Mouse (Mus musculus): ENCODE results near the gene Sync. TPM values are rescaled to one million over a fixed set of nuclear protein-coding genes. Genes with fewer than 3 reads are reported as not detected.

Gene Sync
- polyA plus RNA-seq (2012; rRNA removed; ENCODE audit: low replicate concordance), result 0.90 and 3.5 TPM in 2 replicates

DNA sequence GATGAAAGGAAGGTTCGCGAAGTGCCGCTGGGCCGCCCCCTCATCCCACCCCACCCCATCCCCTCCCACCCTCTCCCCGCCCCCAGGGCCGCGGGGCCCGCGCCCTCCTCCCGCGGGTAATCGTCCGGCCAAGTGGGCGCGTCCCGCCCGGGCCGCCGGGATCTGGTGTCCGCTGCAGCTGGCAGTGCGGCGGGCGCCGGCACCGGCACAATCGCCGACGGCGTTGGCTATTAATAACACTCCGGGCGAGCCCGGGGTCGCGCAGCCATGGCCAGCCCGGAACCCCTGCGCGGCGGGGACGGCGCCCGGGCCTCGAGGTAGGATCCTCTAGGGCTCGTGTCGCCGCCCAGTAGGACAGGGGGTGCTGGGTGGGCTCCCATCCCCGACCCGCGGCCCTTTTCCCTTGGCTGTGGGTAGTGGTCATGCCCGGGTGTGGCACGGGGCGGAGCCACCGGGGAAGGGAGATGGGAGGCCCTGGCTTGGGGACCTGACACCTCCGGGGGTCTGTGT lies at the start of gene Sync:
Gene Sync (plus strand): TSS at position 146 of the 510 bp plus-strand sequence.

DNA sequence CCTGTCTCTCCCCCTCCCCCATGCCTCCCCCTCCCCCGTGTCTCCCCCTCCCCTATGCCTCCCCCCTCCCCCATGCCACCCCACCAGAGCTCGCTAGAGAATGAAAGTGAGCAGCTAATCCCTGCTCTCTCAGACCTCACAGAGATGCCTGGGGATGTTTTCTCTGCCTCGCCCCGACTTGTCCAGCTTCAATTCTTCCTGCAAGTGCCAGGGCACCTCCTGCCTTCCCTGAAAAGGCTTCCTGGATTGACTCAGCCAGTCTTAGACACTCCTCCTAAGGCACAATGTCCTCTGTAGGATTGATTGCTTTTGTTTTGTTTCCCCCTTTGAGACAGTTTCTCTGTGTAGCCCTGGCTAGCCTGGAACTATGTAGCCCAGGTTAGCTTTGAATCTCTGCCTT lies 26.2 kb upstream of the Sync start, which contains the start of gene C77080:
Gene C77080 (minus strand): TSS at position 209 of the 400 bp plus-strand sequence.

DNA sequence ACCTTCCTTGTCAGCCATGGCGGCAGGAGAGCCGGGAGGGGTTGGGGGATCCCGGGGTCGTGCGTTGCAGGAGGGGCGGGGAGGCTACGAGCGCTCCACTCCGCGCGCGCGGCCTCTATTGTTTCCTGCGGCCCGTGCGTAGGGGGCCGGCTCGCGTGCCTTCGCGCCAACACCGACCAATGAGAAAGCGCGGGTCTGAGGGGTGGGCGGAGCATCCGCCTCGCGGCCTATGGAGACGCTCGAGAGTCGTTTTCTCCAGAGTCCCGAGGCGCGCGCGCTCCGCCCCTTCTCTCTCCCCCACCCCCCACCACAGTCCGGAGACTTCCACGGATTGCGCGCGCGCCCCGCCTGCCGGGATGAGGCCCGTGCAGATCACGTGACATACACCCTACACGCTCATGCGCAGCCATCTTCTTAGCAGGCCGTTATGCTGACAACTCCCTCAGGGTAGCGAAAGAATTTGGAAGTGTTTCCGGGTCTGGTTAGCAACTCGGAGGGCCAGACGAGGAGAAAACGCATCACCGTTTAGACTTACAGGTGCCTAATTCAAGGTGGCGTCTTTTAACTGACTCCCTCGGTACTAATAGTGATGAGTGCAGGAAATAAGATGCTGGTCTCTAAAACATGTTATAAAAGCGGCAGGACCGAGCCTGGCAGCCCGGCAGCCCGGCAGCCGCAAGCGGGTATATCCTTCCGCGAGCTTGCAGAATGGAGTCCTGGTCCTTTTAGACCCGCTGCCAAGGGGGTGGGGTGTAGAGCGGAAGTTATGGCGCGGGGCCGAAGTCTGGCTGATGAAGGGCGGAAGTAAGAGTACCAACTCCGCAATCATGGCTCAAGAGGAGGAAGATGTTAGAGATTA lies 48.0 kb downstream of the Sync start, which contains the start of the genes Rbbp4 and Zbtb8os:
Gene Rbbp4 (minus strand): TSS at position 155 of the 859 bp plus-strand sequence.
Gene Zbtb8os (plus strand): TSS at position 480 of the 859 bp plus-strand sequence.

Other genes with a start within 250 kb of the Sync start
- gene Rnf19b, start 229.3 kb upstream of the Sync start, polyA plus RNA-seq (2012; rRNA removed; ENCODE audit: low replicate concordance), result 45.6 and 141 TPM in 2 replicates
- gene Tmem54, start 182.1 kb upstream of the Sync start, polyA plus RNA-seq (2012; rRNA removed; ENCODE audit: low replicate concordance), result 13.9 and 16.2 TPM in 2 replicates
- 3.0 and 3.8 TPM in 2 replicates for gene Hpca, start 165.6 kb upstream of the Sync start, polyA plus RNA-seq (2012; rRNA removed; ENCODE audit: low replicate concordance)
- 1.5 and 9.3 TPM in 2 replicates for gene Fndc5, start 150.6 kb upstream of the Sync start, polyA plus RNA-seq (2012; rRNA removed; ENCODE audit: low replicate concordance)
- 13.7 and 23.0 TPM in 2 replicates for gene S100pbp, start 97.9 kb upstream of the Sync start, polyA plus RNA-seq (2012; rRNA removed; ENCODE audit: low replicate concordance)
- gene Yars, start 97.9 kb upstream of the Sync start, polyA plus RNA-seq (2012; rRNA removed; ENCODE audit: low replicate concordance), result 11.3 and 16.7 TPM in 2 replicates
- gene C77080, start 26.2 kb upstream of the Sync start, polyA plus RNA-seq (2012; rRNA removed; ENCODE audit: low replicate concordance), result 24.0 and 41.3 TPM in 2 replicates
- 18.0 and 32.5 TPM in 2 replicates for gene Rbbp4, start 47.8 kb downstream of the Sync start, polyA plus RNA-seq (2012; rRNA removed; ENCODE audit: low replicate concordance)
- 8.7 and 14.4 TPM in 2 replicates for gene Zbtb8os, start 48.1 kb downstream of the Sync start, polyA plus RNA-seq (2012; rRNA removed; ENCODE audit: low replicate concordance)
- 12.2 and 16.3 TPM in 2 replicates for gene Zbtb8a, start 90.5 kb downstream of the Sync start, polyA plus RNA-seq (2012; rRNA removed; ENCODE audit: low replicate concordance)
- gene Zbtb8b, start 153.2 kb downstream of the Sync start, polyA plus RNA-seq (2012; rRNA removed; ENCODE audit: low replicate concordance), result 0.49 and 0.75 TPM in 2 replicates
- gene Bsdc1, start 174.0 kb downstream of the Sync start, polyA plus RNA-seq (2012; rRNA removed; ENCODE audit: low replicate concordance), result 16.3 and 19.6 TPM in 2 replicates
- not detected in 2 replicates for gene Tssk3, start 203.4 kb downstream of the Sync start, polyA plus RNA-seq (2012; rRNA removed; ENCODE audit: low replicate concordance)
- gene Fam229a, start 203.6 kb downstream of the Sync start, polyA plus RNA-seq (2012; rRNA removed; ENCODE audit: low replicate concordance), result 0.80 TPM in 1 of 2 replicates, not detected in the other
- 45.2 and 71.8 TPM in 2 replicates for gene Marcksl1, start 226.0 kb downstream of the Sync start, polyA plus RNA-seq (2012; rRNA removed; ENCODE audit: low replicate concordance)